Mouse (Mus musculus) lung, postnatal 0 days (tissue): Measurements from ENCODE around the gene Bsph1. TPM values are rescaled to one million over a fixed set of nuclear protein-coding genes. Genes with fewer than 3 reads are reported as not detected.
"Not testable (repeated sequence)": the region's sequence is repeated elsewhere in the genome, so short reads cannot be mapped to it uniquely, and the experiment has no call there.

Experiments used
- ATAC-seq: fragments of 200-750 bp; cut with Nextera tagmentation; 2 replicates; pipeline ENCODE4 v1.8.0; 2017; ENCODE audit warnings: moderate library complexity
- DNase-seq: peaks from one replicate; pipeline ENCODE4 v3.0.0-alpha.2; 2016; ENCODE audit warnings: low spot score
- H3K27ac ChIP-seq: fragments of 300-500 bp; sonication (generic); 2 replicates; pipeline ENCODE4 v1.5.1; 2014; ENCODE audit warnings: antibody characterized with exemption, mild to moderate bottlenecking, low read length, mixed read lengths
- H3K27me3 ChIP-seq: fragments of 300-500 bp; sonication (generic); replicated peaks from 2 replicates; pipeline ENCODE4 v1.6.1; 2014; ENCODE audit warnings: low read length, mixed read lengths; ENCODE audit not compliant: insufficient read depth
- H3K36me3 ChIP-seq: fragments of 300-500 bp; sonication (generic); 2 replicates; pipeline ENCODE4 v1.6.1; 2014; ENCODE audit warnings: low read length, mixed read lengths; ENCODE audit not compliant: insufficient read depth
- H3K4me1 ChIP-seq: fragments of 300-500 bp; sonication (generic); 2 replicates; pipeline ENCODE4 v1.6.1; 2014; ENCODE audit warnings: antibody characterized with exemption, low read depth, low read length, mixed read lengths; ENCODE audit not compliant: insufficient read depth
- H3K4me2 ChIP-seq: fragments of 300-500 bp; sonication (generic); replicated peaks from 2 replicates; pipeline ENCODE4 v1.6.1; 2014; ENCODE audit warnings: low read depth, mild to moderate bottlenecking, low read length, moderate library complexity, mixed read lengths
- H3K4me3 ChIP-seq: fragments of 300-500 bp; sonication (generic); 2 replicates; pipeline ENCODE4 v1.5.1; 2014; ENCODE audit warnings: low read depth, low read length
- H3K9ac ChIP-seq: fragments of 300-500 bp; sonication (generic); replicated peaks from 2 replicates; pipeline ENCODE4 v1.6.1; 2014; ENCODE audit warnings: low read depth, mild to moderate bottlenecking
- H3K9me3 ChIP-seq: fragments of 300-500 bp; sonication (generic); 2 replicates; pipeline ENCODE4 v1.6.1; 2016; ENCODE audit warnings: low read length, mixed read lengths
- CTCF ChIP-seq: IDR thresholded peaks from 2 replicates; pipeline ENCODE4 v1.5.1; 2016; ENCODE audit warnings: antibody characterized with exemption, mild to moderate bottlenecking
- EP300 ChIP-seq: IDR thresholded peaks from 2 replicates; pipeline ENCODE4 v1.6.1; 2016; ENCODE audit warnings: antibody characterized with exemption, mild to moderate bottlenecking, control low read depth
- WGBS: fragments of 180-500 bp; shearing (Covaris S2); extraction: QIAGEN DNeasy Blood & Tissue Kit; methylation state at CpG from one replicate; pipeline ENCODE4 v1.1.7; 2014; 5-methylcytosine and 5-hydroxymethylcytosine counted together
- polyA plus RNA-seq: library from polyadenylated mRNA; unstranded; fragments of >200 nt; fragmentation: Nextera tagmentation; extraction: Ambion mirVana; gene quantifications from 2 replicates; pipeline ENCODE4 v1.2.1, GENCODE M21; 2015

The Bsph1 gene
- polyA plus RNA-seq: not detected in 2 replicates

- not testable (repeated sequence) for H3K36me3 ChIP-seq, H3K27ac ChIP-seq, H3K27me3 ChIP-seq, H3K4me1 ChIP-seq, DNase-seq, ATAC-seq, H3K4me2 ChIP-seq, H3K4me3 ChIP-seq, H3K9me3 ChIP-seq, H3K9ac ChIP-seq
- WGBS: no CpG with 5 or more reads among the region's 1 CpGs
These were observed at the start of gene Bsph1 for GRCm38 (mm10) chr7:13450541-13450940. Gene Bsph1, plus strand, starts transcription at chr7:13450841.

GRCm38 (mm10) chr7:13511539-13511938, 60.9 kb downstream of the Bsph1 start:
- Histone ChIP-seq H3K4me2 (no peak overlapping the region), H3K36me3 (no peaks in the 10 kb centered on the region), H3K9me3 (no peaks in the 10 kb centered on the region), H3K4me3 (no peak overlapping the region), H3K27me3 (no peaks in the 10 kb centered on the region), H3K27ac (no peak overlapping the region), H3K4me1 (no peaks in the 10 kb centered on the region), H3K9ac (no peak overlapping the region)
- TF ChIP-seq CTCF (peak; percentile 39), EP300 (no peak)
- ATAC-seq (no peak), DNase-seq (no peak)
- WGBS: 63% methylated on average over 1 of the region's 1 CpGs

Other genes starting within 250 kb of the Bsph1 start
- not detected in 2 replicates for gene Vmn1r89, start 237.8 kb upstream of the Bsph1 start, polyA plus RNA-seq
- 16.5 and 20.2 TPM in 2 replicates for gene Lig1, start 173.6 kb upstream of the Bsph1 start, polyA plus RNA-seq
- gene Zswim9, start 172.1 kb upstream of the Bsph1 start, polyA plus RNA-seq: 4.7 and 5.5 TPM in 2 replicates
- 1.2 and 1.5 TPM in 2 replicates for gene Pla2g4c, start 126.2 kb upstream of the Bsph1 start, polyA plus RNA-seq
- not detected in 2 replicates for gene Cabp5, start 52.7 kb upstream of the Bsph1 start, polyA plus RNA-seq
- gene Bsph2, start 120.2 kb downstream of the Bsph1 start, polyA plus RNA-seq: not detected in 2 replicates
- gene Sult2a5, start 173.1 kb downstream of the Bsph1 start, polyA plus RNA-seq: not detected in 2 replicates